Mouse (Mus musculus) kidney, postnatal 14 days (tissue): ENCODE measurements at regions not wholly inside any gene's neighbourhood (a gene's known extent, or its start where the extent isn't known, plus 50 kb on each side); places are given as distances from the start of the nearest gene placed in this dataset.
A peak's percentile ranks its signal among the peaks of the same experiment; 100 is the strongest.

ENCODE experiments used
- DNase-seq: peaks from one replicate; pipeline ENCODE4 v3.0.0; 2022; ENCODE audit warnings: mixed read lengths

DNA sequence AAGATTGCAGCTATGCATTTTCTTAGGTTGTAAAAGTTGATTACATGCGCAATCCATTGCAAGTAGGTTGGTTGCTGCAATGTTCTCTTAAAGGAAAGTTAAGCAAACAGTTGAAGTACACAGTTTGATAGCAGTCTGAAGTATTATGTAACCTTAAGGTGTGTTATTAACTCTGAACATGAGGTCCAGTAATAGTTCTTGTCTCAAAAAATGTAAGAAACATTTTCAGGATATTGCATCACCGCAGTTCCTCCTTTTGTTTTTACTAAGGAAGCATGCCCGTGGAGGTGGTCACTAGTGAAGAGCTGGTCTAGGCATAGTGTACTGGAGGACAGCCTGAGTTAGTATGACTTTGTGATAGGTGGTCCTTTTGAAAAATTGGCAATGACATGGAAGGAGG, 339.4 kb upstream of the Cldn34d start:
- no peak for DNase-seq

DNA sequence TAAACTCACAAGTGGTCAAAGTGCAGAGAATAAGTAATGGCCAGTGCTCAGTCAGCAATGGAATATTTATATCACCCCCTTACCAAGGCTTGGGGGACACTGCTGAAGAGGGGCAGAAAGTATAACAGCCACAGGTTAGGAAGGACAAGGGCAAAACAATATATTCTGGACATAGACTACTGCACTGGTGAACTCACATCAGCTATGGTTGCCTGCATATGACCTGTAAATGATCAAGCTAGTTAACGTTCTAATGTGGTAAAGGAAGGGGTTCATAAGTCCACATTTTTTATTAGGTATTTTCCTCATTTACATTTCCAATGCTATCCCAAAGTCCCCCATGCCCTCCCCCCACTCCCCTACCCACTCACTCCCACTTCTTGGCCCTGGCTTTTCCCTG, 335.6 kb upstream of the Cldn34d start:
- peak; percentile 3 for DNase-seq
